Mouse (Mus musculus): ENCODE results near the gene Rnf20.

GRCm38 (mm10) chr4:49616924-49617323 lies 14.9 kb upstream of the Rnf20 start:
- TF ChIP-seq CTCF (IDR thresholded peaks at IDR 0.05; ENCODE audit: control insufficient read depth, insufficient read depth, insufficient read length): no peak
- TF ChIP-seq USF1 (IDR thresholded peaks at IDR 0.05; ENCODE audit: low read depth): no peak
- no peak for TF ChIP-seq FOSL1 (IDR thresholded peaks at IDR 0.05; ENCODE audit: insufficient read depth, low read length, poor library complexity, severe bottlenecking)

Data from C2C12 (cell line).